Comparison of ENCODE assay signal across 11 mouse cellular contexts in the genomic region with DNA sequence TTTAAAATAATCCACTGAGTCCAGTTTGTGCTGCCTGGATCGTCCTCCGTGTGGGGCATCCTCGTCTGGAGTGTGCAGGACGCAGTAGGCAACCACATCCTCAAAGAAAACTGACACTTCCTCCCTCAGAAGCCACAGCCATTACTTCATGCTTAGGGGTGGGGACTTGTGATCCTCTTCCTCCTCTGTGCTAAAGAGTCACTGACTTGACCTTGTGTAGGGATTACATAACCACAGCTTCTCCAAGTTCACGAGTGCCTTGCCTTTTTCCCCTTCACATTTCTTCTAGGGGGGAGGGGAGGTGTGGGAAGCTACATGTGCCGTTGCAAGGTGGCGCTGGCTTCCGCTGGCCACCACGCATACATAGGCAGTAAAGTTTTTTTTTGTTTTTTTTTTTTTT. TPM values are rescaled to one million over a fixed set of nuclear protein-coding genes. Genes with fewer than 3 reads are reported as not detected.
DNase-seq lines count a peak whose midpoint lies in the region; ATAC-seq and TF ChIP-seq lines count a peak whose summit lies in the region.
"Had no signal": no experiment of that assay in that cellular context is flagged by ENCODE, and none has a peak within 500 bp of the region (broad histone marks: within the 10 kb centered on the region; RNA-seq: fewer than 3 reads in every experiment).

No protein-coding gene starts in this region.

- H3K4me1 ChIP-seq in liver, embryonic 15.5 days (replicated peaks): no peaks in the 10 kb centered on the region
- H3K4me1 ChIP-seq in midbrain, embryonic 10.5 days: no peaks in the 10 kb centered on the region
- no peaks in the 10 kb centered on the region for H3K4me1 ChIP-seq in hindbrain, postnatal 0 days (ENCODE audit: insufficient read depth, low read length)
- H3K4me1 ChIP-seq: embryonic facial prominence, embryonic 15.5 days had no signal

- 22% methylated on average over 9 of the region's 9 CpGs for WGBS in liver, embryonic 15.5 days (ENCODE audit: insufficient replicate concordance)
- 90% methylated on average over 9 of the region's 9 CpGs for WGBS in midbrain, embryonic 10.5 days
- 89% methylated on average over 9 of the region's 9 CpGs for WGBS in hindbrain, postnatal 0 days

- no peak overlapping the region for H3K9ac ChIP-seq in liver, embryonic 15.5 days
- H3K9ac ChIP-seq in hindbrain, postnatal 0 days (replicated peaks; ENCODE audit: low read length): no peak overlapping the region
- H3K9ac ChIP-seq: embryonic facial prominence, embryonic 15.5 days had no signal

- no peaks in the 10 kb centered on the region for H3K27me3 ChIP-seq in liver, embryonic 15.5 days
- H3K27me3 ChIP-seq in midbrain, embryonic 10.5 days (ENCODE audit: low read depth, poor library complexity, severe bottlenecking): no peaks in the 10 kb centered on the region
- no peaks in the 10 kb centered on the region for H3K27me3 ChIP-seq in hindbrain, postnatal 0 days (ENCODE audit: insufficient read depth, low read length)
- H3K27me3 ChIP-seq: embryonic facial prominence, embryonic 15.5 days had no signal

- no peak for TF ChIP-seq CTCF in hindbrain, postnatal 0 days (IDR thresholded peaks at IDR 0.05; ENCODE audit: low read depth)

- H3K27ac ChIP-seq in liver, embryonic 15.5 days (replicated peaks): 0 out of 2 replicates have a peak overlapping the region, but pooled peaks have one; percentile 14
- H3K27ac ChIP-seq in midbrain, embryonic 10.5 days (replicated peaks): no peak overlapping the region
- H3K27ac ChIP-seq in hindbrain, postnatal 0 days: no peak overlapping the region
- H3K27ac ChIP-seq: embryonic facial prominence, embryonic 15.5 days had no signal

- H3K36me3 ChIP-seq in liver, embryonic 15.5 days (replicated peaks): no peaks in the 10 kb centered on the region
- no peaks in the 10 kb centered on the region for H3K36me3 ChIP-seq in midbrain, embryonic 10.5 days
- no peaks in the 10 kb centered on the region for H3K36me3 ChIP-seq in hindbrain, postnatal 0 days (ENCODE audit: insufficient read depth, low read length)
- H3K36me3 ChIP-seq: embryonic facial prominence, embryonic 15.5 days had no signal

- no peak overlapping the region for H3K4me2 ChIP-seq in liver, embryonic 15.5 days
- no peak overlapping the region for H3K4me2 ChIP-seq in hindbrain, postnatal 0 days (ENCODE audit: low read depth, low read length)
- H3K4me2 ChIP-seq: embryonic facial prominence, embryonic 15.5 days had no signal

- DNase-seq in kidney, adult 9 months: peak; percentile 40
- DNase-seq in kidney, adult 11 months: no peak
- DNase-seq in MEL-GATA-1-ER (ENCODE audit: extremely low read depth, low read depth): peak; percentile 81
- no peak for DNase-seq in frontal cortex, postnatal 36 days (ENCODE audit: low spot score in 2 of 2)
- no peak for DNase-seq in midbrain, embryonic 10.5 days (ENCODE audit: low spot score)
- DNase-seq in hindbrain, postnatal 0 days (ENCODE audit: low spot score): no peak
- DNase-seq: gastrocnemius, postnatal 14 days; kidney, adult 18-20 months had no signal

- no peaks in the 10 kb centered on the region for H3K9me3 ChIP-seq in liver, embryonic 15.5 days (replicated peaks)
- no peaks in the 10 kb centered on the region for H3K9me3 ChIP-seq in midbrain, embryonic 10.5 days (replicated peaks)
- no peaks in the 10 kb centered on the region for H3K9me3 ChIP-seq in hindbrain, postnatal 0 days (ENCODE audit: low read length)
- H3K9me3 ChIP-seq: embryonic facial prominence, embryonic 15.5 days had no signal

- no peak overlapping the region for H3K4me3 ChIP-seq in liver, embryonic 15.5 days (replicated peaks)
- H3K4me3 ChIP-seq in midbrain, embryonic 10.5 days: no peak overlapping the region
- H3K4me3 ChIP-seq in hindbrain, postnatal 0 days (ENCODE audit: low read length): no peak overlapping the region
- H3K4me3 ChIP-seq: embryonic facial prominence, embryonic 15.5 days had no signal

- peak; percentile 47 for ATAC-seq in liver, embryonic 15.5 days (ENCODE audit: insufficient read depth)
- ATAC-seq in neutrophil, adult 5-6 weeks (ENCODE audit: extremely low read depth, insufficient number of reproducible peaks, low FRiP score, poor library complexity, severe bottlenecking): peak; percentile 95
- no peak for ATAC-seq in hindbrain, postnatal 0 days

RNA-seq across cellular contexts. Expression of a gene that starts 35.7 kb away (rescaled TPM):
- 46.3 and 48.6 TPM in 2 replicates for polyA plus RNA-seq in liver, embryonic 15.5 days (2015; fragmentation: Nextera tagmentation; extraction: Ambion mirVana)
- total RNA-seq in neutrophil, adult 5-6 weeks (2017): 37.9 and 40.5 TPM in 2 replicates
- polyA plus RNA-seq in midbrain, embryonic 10.5 days (2016; fragmentation: Nextera tagmentation; extraction: Ambion mirVana): 141 and 142 TPM in 2 replicates
- 84.6 and 87.8 TPM in 2 replicates for total RNA-seq in hindbrain, postnatal 0 days (2014; rRNA removed)
- 99.5 and 104 TPM in 2 replicates for polyA plus RNA-seq in hindbrain, postnatal 0 days (2015; fragmentation: Nextera tagmentation; extraction: Ambion mirVana)

Comparison
In these comparisons a context has a peak if more than half of its experiments do, and no peak if none do; other contexts are left out.
1. DNase-seq: peak in kidney, adult 9 months (single experiment) and MEL-GATA-1-ER (single experiment); none in kidney, adult 11 months (single experiment), frontal cortex, postnatal 36 days (0 of 2), midbrain, embryonic 10.5 days (single experiment) and hindbrain, postnatal 0 days (single experiment).